Mouse (Mus musculus) embryonic facial prominence, embryonic 12.5 days (tissue): ENCODE measurements around the gene Dgkg. TPM values are rescaled to one million over a fixed set of nuclear protein-coding genes. Genes with fewer than 3 reads are reported as not detected.

Experiments used
- ATAC-seq: fragments of 200-750 bp; cut with Nextera tagmentation; 2 replicates; pipeline ENCODE4 v1.8.0; 2017; ENCODE audit not compliant: insufficient number of reproducible peaks, insufficient read depth, low FRiP score, low TSS enrichment
- H3K27ac ChIP-seq: fragments of 300-500 bp; sonication (generic); 2 replicates; pipeline ENCODE4 v1.5.1; 2016; ENCODE audit warnings: mild to moderate bottlenecking
- H3K27me3 ChIP-seq: fragments of 300-500 bp; sonication (generic); 2 replicates; pipeline ENCODE4 v1.6.1; 2016; ENCODE audit warnings: mild to moderate bottlenecking, moderate library complexity
- H3K36me3 ChIP-seq: fragments of 300-500 bp; sonication (generic); 2 replicates; pipeline ENCODE4 v1.6.1; 2016; ENCODE audit warnings: mild to moderate bottlenecking
- H3K4me1 ChIP-seq: fragments of 300-500 bp; sonication (generic); 2 replicates; pipeline ENCODE4 v1.6.1; 2016
- H3K4me2 ChIP-seq: fragments of 300-500 bp; sonication (generic); replicated peaks from 2 replicates; pipeline ENCODE4 v1.6.1; 2016; ENCODE audit warnings: mild to moderate bottlenecking, moderate library complexity
- H3K4me3 ChIP-seq: fragments of 300-500 bp; sonication (generic); 2 replicates; pipeline ENCODE4 v1.5.1; 2016; ENCODE audit warnings: mild to moderate bottlenecking
- H3K9ac ChIP-seq: fragments of 300-500 bp; sonication (generic); 2 replicates; pipeline ENCODE4 v1.6.1; 2016; ENCODE audit warnings: mild to moderate bottlenecking, moderate library complexity
- H3K9me3 ChIP-seq: fragments of 300-500 bp; sonication (generic); 2 replicates; pipeline ENCODE4 v1.6.1; 2016; ENCODE audit warnings: mild to moderate bottlenecking, moderate library complexity
- WGBS: fragments of 180-500 bp; shearing (Covaris S2); methylation state at CpG from one replicate; pipeline ENCODE4 v1.1.7; 2016; 5-methylcytosine and 5-hydroxymethylcytosine counted together
- polyA plus RNA-seq: library from polyadenylated mRNA; unstranded; fragments of >200 nt; fragmentation: Nextera tagmentation; extraction: Ambion mirVana; gene quantifications from 2 replicates; pipeline ENCODE4 v1.2.1, GENCODE M21; 2016

Gene Dgkg
- polyA plus RNA-seq, 1 experiment from 2014 or later, result 0.41 TPM

GRCm38 (mm10) chr16:22536581-22537160 lies 120.3 kb downstream of the Dgkg start:
- ATAC-seq, result no peak
- no peaks in the 10 kb centered on the region for H3K27me3 ChIP-seq
- WGBS, result 81% methylated on average over 8 of the region's 8 CpGs

DNA sequence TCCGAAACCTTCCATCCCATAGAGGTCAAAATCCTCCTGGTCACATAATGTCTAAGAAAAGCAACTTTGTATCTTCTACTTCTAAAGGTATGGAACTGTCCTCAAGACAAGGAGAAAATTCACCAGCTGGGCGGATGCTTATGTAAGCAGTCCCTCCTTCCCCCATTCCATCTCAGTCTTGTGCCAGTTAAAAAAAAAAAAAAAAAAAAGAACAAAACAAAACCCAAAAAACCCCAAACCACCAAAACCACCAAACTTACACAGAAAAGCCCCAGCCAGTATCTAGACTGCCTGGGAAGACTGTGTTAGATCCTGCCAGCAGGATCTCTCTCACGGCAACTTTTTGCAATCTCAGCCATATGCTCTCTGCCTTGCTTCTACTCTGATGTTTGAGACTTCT lies 123.9 kb downstream of the Dgkg start:
- no peak overlapping the region for H3K27ac ChIP-seq
- no peak for ATAC-seq
- H3K36me3 ChIP-seq, result no peaks in the 10 kb centered on the region
- no peak overlapping the region for H3K9ac ChIP-seq
- WGBS, result 79% methylated on average over 3 of the region's 3 CpGs
- no peaks in the 10 kb centered on the region for H3K9me3 ChIP-seq
- H3K4me2 ChIP-seq, result no peak overlapping the region
- no peaks in the 10 kb centered on the region for H3K4me1 ChIP-seq
- no peaks in the 10 kb centered on the region for H3K27me3 ChIP-seq
- no peak overlapping the region for H3K4me3 ChIP-seq

More at GRCm38 (mm10) chr16:22536581-22537160, 120.3 kb downstream of the Dgkg start:
- Histone ChIP-seq H3K9me3 (no peaks in the 10 kb centered on the region), H3K4me2 (no peak overlapping the region), H3K4me1 (no peaks in the 10 kb centered on the region), H3K27ac (no peak overlapping the region), H3K9ac (no peak overlapping the region), H3K36me3 (no peaks in the 10 kb centered on the region), H3K4me3 (no peak overlapping the region)

GRCm38 (mm10) chr16:22531834-22532233 lies 125.2 kb downstream of the Dgkg start:
- Histone ChIP-seq H3K4me3 (no peak overlapping the region), H3K4me2 (no peak overlapping the region), H3K9ac (no peak overlapping the region), H3K4me1 (no peaks in the 10 kb centered on the region), H3K27ac (no peak overlapping the region), H3K9me3 (no peaks in the 10 kb centered on the region), H3K36me3 (no peaks in the 10 kb centered on the region), H3K27me3 (no peaks in the 10 kb centered on the region)
- 84% methylated on average over 6 of the region's 6 CpGs for WGBS
- no peak for ATAC-seq

DNA sequence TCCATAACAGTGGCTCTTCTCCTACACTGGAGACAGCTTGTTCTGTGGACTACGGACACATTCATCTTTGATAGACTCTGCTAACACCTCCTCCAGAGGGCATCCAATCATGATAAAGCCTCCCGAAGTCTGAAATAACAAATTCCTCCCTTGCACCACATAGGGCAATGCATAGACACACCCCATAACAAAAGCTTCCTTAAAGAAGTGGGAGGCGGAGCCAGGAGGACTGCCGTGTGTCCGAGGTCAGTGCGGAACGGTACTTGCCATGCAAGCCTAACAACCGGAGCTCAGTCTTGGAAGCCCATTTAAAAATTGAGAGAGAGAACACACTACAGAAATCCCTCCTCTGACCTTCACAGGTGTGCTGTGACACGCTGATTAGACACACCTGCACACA lies 126.0 kb downstream of the Dgkg start:
- Histone ChIP-seq H3K4me1 (no peaks in the 10 kb centered on the region), H3K9me3 (no peaks in the 10 kb centered on the region), H3K4me3 (no peak overlapping the region), H3K9ac (no peak overlapping the region), H3K36me3 (no peaks in the 10 kb centered on the region), H3K27ac (no peak overlapping the region), H3K27me3 (no peaks in the 10 kb centered on the region), H3K4me2 (no peak overlapping the region)
- ATAC-seq, result no peak
- WGBS, result 73% methylated on average over 9 of the region's 9 CpGs

GRCm38 (mm10) chr16:22527499-22527939 lies 129.5 kb downstream of the Dgkg start:
- Histone ChIP-seq H3K4me1 (no peaks in the 10 kb centered on the region), H3K9ac (no peak overlapping the region), H3K27me3 (no peaks in the 10 kb centered on the region), H3K27ac (no peak overlapping the region), H3K4me3 (no peak overlapping the region), H3K4me2 (no peak overlapping the region), H3K9me3 (peaks cover 3% of the 10 kb centered on the region; the same call in 1 of the 2 replicates), H3K36me3 (no peaks in the 10 kb centered on the region)
- WGBS, result 36% methylated on average over 5 of the region's 5 CpGs
- no peak for ATAC-seq

DNA sequence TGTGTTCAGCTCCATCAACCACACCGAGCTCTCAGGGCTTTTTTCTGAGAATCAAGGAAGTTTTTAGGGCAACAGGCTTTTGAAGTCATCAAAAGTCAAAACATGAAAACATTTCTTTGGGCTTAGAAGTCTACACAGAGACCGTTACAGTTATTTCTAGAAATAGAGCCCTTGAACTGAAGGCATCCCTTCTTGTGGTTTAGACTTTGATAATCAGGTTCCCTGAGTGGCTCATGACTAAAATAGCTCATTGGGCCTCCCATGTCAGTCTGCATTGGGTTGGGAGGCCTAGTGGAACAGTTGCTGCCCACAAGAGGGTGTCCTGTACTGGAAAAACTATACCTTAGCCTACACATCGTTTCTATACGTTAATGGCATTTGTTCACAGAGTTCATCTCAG lies 130.6 kb downstream of the Dgkg start:
- no peak overlapping the region for H3K9ac ChIP-seq
- no peaks in the 10 kb centered on the region for H3K27me3 ChIP-seq
- no peak overlapping the region for H3K4me2 ChIP-seq
- peaks cover 3% of the 10 kb centered on the region; the same call in 1 of the 2 replicates for H3K9me3 ChIP-seq
- no peak for ATAC-seq
- no peak overlapping the region for H3K27ac ChIP-seq
- no peak overlapping the region for H3K4me3 ChIP-seq
- no peaks in the 10 kb centered on the region for H3K4me1 ChIP-seq
- no peaks in the 10 kb centered on the region for H3K36me3 ChIP-seq
- WGBS, result 85% methylated on average over 4 of the region's 4 CpGs

DNA sequence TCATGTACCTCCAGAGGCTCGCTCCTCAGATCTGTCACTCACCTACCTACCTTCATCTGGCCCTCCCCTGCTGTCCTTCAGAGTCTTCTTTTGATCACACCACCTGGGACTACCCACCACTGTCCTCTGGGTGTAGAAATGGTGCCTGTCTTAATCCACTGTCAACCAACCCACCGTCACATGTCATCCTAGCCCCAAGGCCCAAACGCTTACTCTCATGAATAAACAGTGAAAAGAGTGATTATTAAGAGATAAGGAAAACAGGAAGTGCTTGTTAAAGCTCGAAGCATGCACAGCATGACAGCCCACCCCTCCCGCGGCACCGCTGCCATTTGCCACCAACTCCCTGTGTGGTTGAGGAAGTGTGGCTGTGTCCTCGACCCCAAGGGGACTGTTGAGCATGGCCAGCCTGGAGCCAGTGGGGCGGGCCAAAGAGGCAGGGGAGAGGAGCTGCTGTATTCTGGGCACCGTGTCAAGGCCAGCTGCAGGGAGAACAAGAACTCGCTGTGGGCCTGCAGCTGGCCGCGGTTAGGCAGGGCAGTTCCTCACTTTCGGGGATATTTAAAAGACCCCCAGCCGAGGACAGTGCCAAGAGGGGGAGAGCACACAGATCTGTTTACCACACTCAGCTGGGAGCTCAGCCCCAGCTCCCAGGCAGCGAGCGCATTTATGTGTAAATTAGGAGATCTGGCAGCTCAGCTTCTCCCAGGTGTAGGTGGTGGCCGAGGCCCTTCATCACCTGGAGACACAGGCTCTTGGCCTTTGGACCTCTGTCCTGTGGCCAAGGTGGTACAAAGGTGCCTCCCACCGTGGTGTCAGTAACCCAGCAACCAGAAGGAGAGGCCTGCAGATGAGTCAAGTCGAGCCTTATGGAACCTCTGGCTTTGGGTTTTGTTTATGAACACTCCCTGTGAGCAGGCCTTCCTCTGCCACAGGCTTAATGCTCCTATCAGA lies 139.3 kb downstream of the Dgkg start:
- ATAC-seq, result no peak
- Histone ChIP-seq H3K36me3 (no peaks in the 10 kb centered on the region), H3K4me3 (no peak overlapping the region), H3K9ac (no peak overlapping the region), H3K4me1 (peaks cover 17% of the 10 kb centered on the region), H3K9me3 (no peaks in the 10 kb centered on the region), H3K4me2 (peak overlapping the region; percentile 5; the same call in 1 of the 2 replicates), H3K27ac (no peak overlapping the region), H3K27me3 (no peaks in the 10 kb centered on the region)
- 13% methylated on average over 20 of the region's 20 CpGs for WGBS

GRCm38 (mm10) chr16:22515476-22515875 lies 141.5 kb downstream of the Dgkg start:
- Histone ChIP-seq H3K4me3 (no peak overlapping the region), H3K36me3 (no peaks in the 10 kb centered on the region), H3K4me2 (no peak overlapping the region), H3K4me1 (peaks cover 17% of the 10 kb centered on the region), H3K9ac (no peak overlapping the region), H3K27me3 (no peaks in the 10 kb centered on the region), H3K9me3 (no peaks in the 10 kb centered on the region), H3K27ac (no peak overlapping the region)
- ATAC-seq, result no peak
- 16% methylated on average over 5 of the region's 5 CpGs for WGBS

- Histone ChIP-seq H3K4me3 (no peak overlapping the region), H3K4me1 (peaks cover 10% of the 10 kb centered on the region; the same call in 1 of the 2 replicates)
- 62% methylated on average over 9 of the region's 9 CpGs for WGBS
Measured at GRCm38 (mm10) chr16:22510861-22511637, 146.0 kb downstream of the Dgkg start.

GRCm38 (mm10) chr16:22508936-22509563 lies 148.0 kb downstream of the Dgkg start:
- no peak overlapping the region for H3K4me2 ChIP-seq
- no peak overlapping the region for H3K27ac ChIP-seq
- H3K4me1 ChIP-seq, result peaks cover 9% of the 10 kb centered on the region
- 74% methylated on average over 5 of the region's 5 CpGs for WGBS
- no peak overlapping the region for H3K4me3 ChIP-seq
- no peak for ATAC-seq
- H3K36me3 ChIP-seq, result no peaks in the 10 kb centered on the region
- H3K9ac ChIP-seq, result no peak overlapping the region
- no peaks in the 10 kb centered on the region for H3K27me3 ChIP-seq
- no peaks in the 10 kb centered on the region for H3K9me3 ChIP-seq

More at GRCm38 (mm10) chr16:22510861-22511637, 146.0 kb downstream of the Dgkg start:
- Histone ChIP-seq H3K9me3 (no peaks in the 10 kb centered on the region), H3K36me3 (no peaks in the 10 kb centered on the region), H3K4me2 (no peak overlapping the region), H3K27ac (no peak overlapping the region), H3K9ac (no peak overlapping the region), H3K27me3 (no peaks in the 10 kb centered on the region)
- ATAC-seq, result no peak

- Histone ChIP-seq H3K9me3 (no peaks in the 10 kb centered on the region), H3K27me3 (no peaks in the 10 kb centered on the region), H3K36me3 (no peaks in the 10 kb centered on the region), H3K4me3 (no peak overlapping the region), H3K27ac (no peak overlapping the region), H3K4me2 (no peak overlapping the region), H3K9ac (no peak overlapping the region), H3K4me1 (peaks cover 9% of the 10 kb centered on the region)
- 46% methylated on average over 6 of the region's 6 CpGs for WGBS
- no peak for ATAC-seq
Measured at GRCm38 (mm10) chr16:22505656-22506055, 151.4 kb downstream of the Dgkg start.
